Mouse (Mus musculus) C2C12 (cell line): ENCODE measurements at regions not wholly inside any gene's neighbourhood (a gene's known extent, or its start where the extent isn't known, plus 50 kb on each side); places are given as distances from the start of the nearest gene placed in this dataset.

ENCODE experiments used
- CEBPB ChIP-seq: IDR thresholded peaks from one replicate; pipeline ENCODE4 v1.6.1; 2011; ENCODE audit warnings: low read depth, mild to moderate bottlenecking, control low read depth, moderate library complexity
- CTCF ChIP-seq: IDR thresholded peaks from one replicate; pipeline ENCODE4 v1.5.1; 2011; ENCODE audit not compliant: control insufficient read depth, insufficient read depth, insufficient read length
- MAX ChIP-seq: IDR thresholded peaks from one replicate; pipeline ENCODE4 v1.6.1; 2011; ENCODE audit warnings: mild to moderate bottlenecking, control low read depth
- MYOD1 ChIP-seq: IDR thresholded peaks from one replicate; pipeline ENCODE4 v1.6.1; 2011; ENCODE audit warnings: low read depth; ENCODE audit not compliant: control insufficient read depth, insufficient read length
- MYOG ChIP-seq: IDR thresholded peaks from one replicate; pipeline ENCODE4 v1.6.1; 2011; ENCODE audit not compliant: control insufficient read depth, insufficient read length; ENCODE audit errors: extremely low read depth

DNA sequence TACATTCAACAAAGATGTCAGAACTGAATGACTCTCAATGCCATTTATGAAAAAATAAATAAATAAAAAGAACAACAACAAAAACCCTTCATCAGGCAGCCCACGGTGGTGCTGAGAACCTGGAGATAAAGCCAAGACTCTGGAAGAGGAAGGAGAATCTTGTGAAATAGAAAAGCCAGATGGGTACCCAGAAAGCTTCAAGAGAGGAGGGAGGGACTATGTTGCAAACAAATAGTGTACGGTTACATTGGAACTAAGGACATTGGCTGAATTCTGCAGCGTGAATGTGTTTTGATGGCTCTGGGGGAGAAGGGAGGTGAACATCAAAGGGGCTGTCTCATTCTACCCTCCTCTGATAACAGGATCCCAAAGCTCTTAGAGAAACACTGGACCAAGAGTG is 57.8 kb upstream of the Rybp start:
- no peak for TF ChIP-seq CTCF
- no peak for TF ChIP-seq MAX
- no peak for TF ChIP-seq CEBPB
- no peak for TF ChIP-seq MYOD1
- no peak for TF ChIP-seq MYOG
